Mouse (Mus musculus): ENCODE results near the gene Fbxl16. TPM values are rescaled to one million over a fixed set of nuclear protein-coding genes. Genes with fewer than 3 reads are reported as not detected.

The Fbxl16 gene
- polyA plus RNA-seq, 1 experiment from 2014 or later, result 13.2 TPM

DNA sequence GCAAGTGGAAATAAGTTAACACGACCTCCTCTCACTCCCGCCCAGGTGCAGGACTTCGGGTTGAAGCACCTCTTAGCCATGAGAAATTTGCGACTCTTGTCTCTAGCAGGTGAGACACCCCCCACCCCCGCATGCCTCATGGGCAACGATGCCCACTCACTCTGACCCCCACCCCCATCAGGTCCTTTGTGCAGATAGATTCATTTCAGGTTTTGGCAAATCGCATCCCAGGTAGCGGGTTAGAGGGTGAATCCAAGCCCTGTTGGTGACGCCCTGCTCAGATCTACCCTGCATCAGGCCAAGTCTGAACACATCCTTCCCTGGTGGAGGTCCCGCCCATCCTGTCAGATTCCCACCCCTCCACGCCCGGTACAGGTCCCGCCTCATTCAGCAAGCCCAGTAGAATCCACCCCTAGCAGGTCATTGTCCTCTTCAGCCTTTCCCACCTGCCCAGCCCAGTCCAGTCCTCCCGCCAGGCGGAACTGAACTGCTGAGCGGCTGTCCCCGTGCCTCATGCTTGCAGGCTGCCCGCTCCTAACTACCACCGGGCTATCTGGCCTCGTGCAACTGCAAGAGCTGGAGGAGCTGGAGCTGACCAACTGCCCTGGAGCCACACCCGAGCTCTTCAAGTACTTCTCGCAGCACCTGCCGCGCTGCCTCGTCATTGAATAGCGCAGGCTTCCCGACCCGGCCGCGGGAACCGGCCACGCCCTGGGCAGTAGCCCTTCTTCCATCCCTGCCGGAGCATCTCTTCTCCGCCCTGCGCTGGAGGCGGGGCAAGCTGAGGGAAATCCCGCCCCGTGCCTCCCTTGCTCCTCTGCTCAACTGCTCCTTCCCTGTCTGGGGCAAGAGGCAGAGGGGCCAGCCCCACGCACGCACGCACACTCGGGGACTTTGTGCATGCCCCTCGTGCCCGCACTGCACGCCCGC is 10.2 kb downstream of the Fbxl16 start:
- H3K9me3 ChIP-seq (ENCODE audit: control insufficient read depth, low read length), result no peaks in the 10 kb centered on the region
- no peak for DNase-seq (ENCODE audit: low spot score)
- no peak for ATAC-seq (ENCODE audit: insufficient read depth, low FRiP score, low TSS enrichment)
- no peaks in the 10 kb centered on the region for H3K36me3 ChIP-seq (ENCODE audit: control insufficient read depth, insufficient read depth, low read length)
- H3K4me1 ChIP-seq (ENCODE audit: control insufficient read depth, insufficient read depth, low read length), result peaks cover 4% of the 10 kb centered on the region
- peaks cover 30% of the 10 kb centered on the region for H3K27me3 ChIP-seq (ENCODE audit: control insufficient read depth, insufficient read depth, low read length)
- 5% methylated on average over 46 of the region's 46 CpGs for WGBS
- H3K4me2 ChIP-seq (ENCODE audit: low read depth), result peak overlapping the region; percentile 17; the same call in 1 of the 2 replicates
- H3K9ac ChIP-seq (ENCODE audit: low read length), result peak overlapping the region; percentile 18
- peak overlapping the region; percentile 4; the same call in 1 of the 2 replicates for H3K4me3 ChIP-seq (ENCODE audit: low read depth, low read length)
- no peak overlapping the region for H3K27ac ChIP-seq (ENCODE audit: low read depth, low read length)

DNA sequence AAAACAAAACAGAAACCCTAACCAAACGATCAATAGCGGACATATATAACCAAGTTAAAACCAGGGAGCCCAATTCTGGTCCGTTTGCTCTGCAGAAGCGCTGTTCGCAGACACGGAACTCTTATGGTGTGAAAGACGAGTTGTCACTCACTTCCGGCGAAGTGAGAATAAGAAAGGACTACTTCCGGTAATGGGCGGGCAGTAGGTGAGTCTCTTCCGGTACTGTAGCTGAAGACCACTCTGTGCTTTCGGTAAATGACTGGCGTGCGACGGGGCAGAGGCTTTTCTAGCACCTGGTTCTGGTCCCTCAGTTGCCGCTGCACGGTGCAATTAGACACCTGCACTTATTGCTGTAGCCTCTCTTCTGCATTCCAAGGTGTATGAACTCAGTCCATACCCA is 14.6 kb downstream of the Fbxl16 start, which contains the start of gene Wdr24:
Gene Wdr24, plus strand, starts transcription at position 176 of the 400 bp plus-strand sequence.
- Histone ChIP-seq H3K4me3 (ENCODE audit: low read depth, low read length) (peak within 1 kb of the TSS; percentile 44), H3K9ac (ENCODE audit: low read length) (peak within 1 kb of the TSS; percentile 49), H3K36me3 (ENCODE audit: control insufficient read depth, insufficient read depth, low read length) (no peaks in the 10 kb centered on the region), H3K4me2 (ENCODE audit: low read depth) (peak within 1 kb of the TSS; percentile 88), H3K4me1 (ENCODE audit: control insufficient read depth, insufficient read depth, low read length) (peaks cover 18% of the 10 kb centered on the region), H3K27me3 (ENCODE audit: control insufficient read depth, insufficient read depth, low read length) (peaks cover 20% of the 10 kb centered on the region), H3K9me3 (ENCODE audit: control insufficient read depth, low read length) (no peaks in the 10 kb centered on the region), H3K27ac (ENCODE audit: low read depth, low read length) (no peak within 1 kb of the TSS)
- WGBS, result under 1% methylated on average over 18 of the region's 18 CpGs
- ATAC-seq (ENCODE audit: insufficient read depth, low FRiP score, low TSS enrichment) (peak; percentile 57; the same call in 1 of the 2 replicates), DNase-seq (ENCODE audit: low spot score) (peak; percentile 73)

DNA sequence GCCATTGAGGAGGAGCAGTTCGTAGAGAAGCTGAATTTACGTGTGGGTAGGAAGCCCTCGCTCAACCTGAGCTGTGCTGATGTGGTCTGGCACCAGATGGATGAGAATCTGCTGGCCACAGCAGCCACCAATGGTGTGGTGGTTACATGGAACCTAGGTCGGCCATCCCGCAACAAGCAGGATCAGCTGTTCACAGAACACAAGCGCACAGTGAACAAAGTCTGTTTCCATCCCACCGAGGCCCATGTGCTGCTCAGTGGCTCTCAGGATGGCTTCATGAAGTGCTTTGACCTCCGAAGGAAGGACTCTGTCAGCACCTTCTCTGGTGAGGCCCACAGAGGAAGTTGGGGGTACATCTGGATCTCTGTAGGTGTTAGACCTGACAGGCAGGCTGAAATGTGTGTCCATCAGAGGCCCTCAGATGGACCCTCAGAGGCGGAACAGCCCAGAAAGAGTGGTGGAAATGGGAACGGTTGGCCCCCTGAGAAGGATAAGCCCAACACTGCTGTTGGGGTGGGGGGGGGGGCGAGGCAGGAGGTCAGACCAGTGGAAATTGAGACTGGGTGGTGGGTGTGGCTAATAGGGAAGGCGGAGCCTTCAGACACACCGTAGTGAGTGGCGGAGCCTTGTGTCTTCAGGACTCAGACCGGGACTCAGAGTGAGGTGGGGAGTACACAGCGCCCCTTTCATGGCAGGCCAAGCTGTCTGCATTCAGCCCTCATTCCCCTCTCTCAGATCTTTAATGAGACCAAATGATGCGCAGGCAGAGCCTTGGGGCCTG is 15.7 kb downstream of the Fbxl16 start:
- 72% methylated on average over 16 of the region's 17 CpGs for WGBS
- no peaks in the 10 kb centered on the region for H3K36me3 ChIP-seq (ENCODE audit: control insufficient read depth, insufficient read depth, low read length)
- peak overlapping the region; percentile 44 for H3K4me3 ChIP-seq (ENCODE audit: low read depth, low read length)

DNA sequence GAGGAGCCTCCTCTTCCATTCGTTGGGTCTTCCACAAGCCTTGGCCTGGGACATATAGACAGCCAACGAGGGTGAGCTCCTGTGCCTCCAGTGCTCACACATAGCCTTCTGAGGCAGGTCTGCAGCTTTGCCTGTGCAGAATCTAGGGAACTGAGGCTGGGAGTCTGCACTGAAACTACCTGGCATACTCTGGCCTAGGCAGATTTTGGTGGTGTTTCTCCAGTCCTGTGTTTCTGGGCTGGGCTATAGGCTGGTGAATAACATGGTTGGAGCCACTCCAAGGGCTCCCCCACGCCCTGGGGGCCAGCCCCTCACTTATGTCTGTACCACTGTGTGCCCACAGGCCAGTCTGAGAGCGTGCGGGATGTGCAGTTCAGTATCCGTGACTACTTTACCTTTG is 16.4 kb downstream of the Fbxl16 start:
- ATAC-seq (ENCODE audit: insufficient read depth, low FRiP score, low TSS enrichment) (no peak), DNase-seq (ENCODE audit: low spot score) (no peak)
- no peak overlapping the region for H3K9ac ChIP-seq (ENCODE audit: low read length)
- 90% methylated on average over 6 of the region's 6 CpGs for WGBS
- H3K4me1 ChIP-seq (ENCODE audit: control insufficient read depth, insufficient read depth, low read length), result peaks cover 26% of the 10 kb centered on the region
- H3K4me2 ChIP-seq (ENCODE audit: low read depth), result no peak overlapping the region
- H3K27ac ChIP-seq (ENCODE audit: low read depth, low read length), result no peak overlapping the region
- H3K27me3 ChIP-seq (ENCODE audit: control insufficient read depth, insufficient read depth, low read length), result peaks cover 1% of the 10 kb centered on the region; the same call in 1 of the 2 replicates
- H3K36me3 ChIP-seq (ENCODE audit: control insufficient read depth, insufficient read depth, low read length), result peaks cover 1% of the 10 kb centered on the region
- H3K4me3 ChIP-seq (ENCODE audit: low read depth, low read length), result no peak overlapping the region
- no peaks in the 10 kb centered on the region for H3K9me3 ChIP-seq (ENCODE audit: control insufficient read depth, low read length)

More for the DNA sequence above, 15.7 kb downstream of the Fbxl16 start:
- DNase-seq (ENCODE audit: low spot score) (no peak), ATAC-seq (ENCODE audit: insufficient read depth, low FRiP score, low TSS enrichment) (no peak)
- H3K4me2 ChIP-seq (ENCODE audit: low read depth), result peak overlapping the region; percentile 88
- H3K9me3 ChIP-seq (ENCODE audit: control insufficient read depth, low read length), result no peaks in the 10 kb centered on the region
- H3K27ac ChIP-seq (ENCODE audit: low read depth, low read length), result no peak overlapping the region
- H3K27me3 ChIP-seq (ENCODE audit: control insufficient read depth, insufficient read depth, low read length), result peaks cover 9% of the 10 kb centered on the region
- peaks cover 21% of the 10 kb centered on the region for H3K4me1 ChIP-seq (ENCODE audit: control insufficient read depth, insufficient read depth, low read length)
- peak overlapping the region; percentile 49 for H3K9ac ChIP-seq (ENCODE audit: low read length)

DNA sequence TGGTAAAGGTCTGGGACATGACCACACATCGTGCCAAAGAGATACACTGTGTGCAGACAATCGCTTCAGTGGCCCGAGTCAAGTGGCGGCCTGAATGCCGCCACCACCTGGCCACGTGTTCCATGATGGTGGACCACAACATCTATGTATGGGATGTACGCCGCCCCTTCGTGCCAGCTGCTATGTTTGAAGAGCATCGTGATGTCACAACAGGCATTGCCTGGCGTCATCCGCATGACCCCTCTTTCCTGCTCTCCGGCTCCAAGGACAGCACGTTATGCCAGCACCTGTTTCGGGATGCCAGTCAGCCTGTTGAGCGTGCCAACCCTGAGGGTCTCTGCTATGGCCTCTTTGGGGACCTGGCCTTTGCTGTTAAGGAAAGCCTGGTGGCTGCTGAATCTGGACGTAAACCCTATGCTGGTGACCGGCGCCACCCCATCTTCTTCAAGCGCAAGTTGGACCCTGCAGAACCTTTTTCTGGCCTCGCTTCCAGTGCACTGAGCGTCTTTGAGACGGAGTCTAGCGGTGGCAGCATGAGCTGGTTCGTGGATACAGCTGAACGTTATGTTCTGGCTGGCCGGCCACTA is 17.2 kb downstream of the Fbxl16 start:
- Histone ChIP-seq H3K27ac (ENCODE audit: low read depth, low read length) (no peak overlapping the region), H3K9me3 (ENCODE audit: control insufficient read depth, low read length) (no peaks in the 10 kb centered on the region), H3K4me1 (ENCODE audit: control insufficient read depth, insufficient read depth, low read length) (peaks cover 34% of the 10 kb centered on the region), H3K4me2 (ENCODE audit: low read depth) (no peak overlapping the region), H3K9ac (ENCODE audit: low read length) (no peak overlapping the region), H3K36me3 (ENCODE audit: control insufficient read depth, insufficient read depth, low read length) (peaks cover 9% of the 10 kb centered on the region), H3K27me3 (ENCODE audit: control insufficient read depth, insufficient read depth, low read length) (no peaks in the 10 kb centered on the region), H3K4me3 (ENCODE audit: low read depth, low read length) (no peak overlapping the region)
- DNase-seq (ENCODE audit: low spot score) (no peak), ATAC-seq (ENCODE audit: insufficient read depth, low FRiP score, low TSS enrichment) (no peak)
- 94% methylated on average over 27 of the region's 27 CpGs for WGBS

DNA sequence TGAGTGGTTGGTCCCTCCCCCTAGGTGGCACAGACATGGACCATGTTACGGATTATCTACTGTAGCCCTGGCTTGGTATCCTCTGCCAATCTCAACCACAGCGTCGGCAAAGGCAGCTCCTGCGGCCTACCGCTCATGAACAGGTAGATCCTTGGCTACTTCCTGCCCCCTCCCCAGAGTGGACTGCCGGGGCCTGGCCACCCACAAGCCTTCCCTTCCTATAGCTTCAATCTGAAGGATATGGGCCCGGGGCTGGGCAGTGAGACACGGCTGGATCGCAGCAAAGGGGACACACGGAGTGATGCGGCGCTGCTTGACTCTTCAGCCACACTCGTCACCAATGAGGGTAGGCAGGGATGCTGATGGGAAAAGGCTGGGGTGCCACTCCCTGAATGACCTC is 18.1 kb downstream of the Fbxl16 start:
- H3K4me2 ChIP-seq (ENCODE audit: low read depth), result no peak overlapping the region
- WGBS, result 96% methylated on average over 13 of the region's 13 CpGs
- no peak overlapping the region for H3K27ac ChIP-seq (ENCODE audit: low read depth, low read length)
- peaks cover 43% of the 10 kb centered on the region for H3K4me1 ChIP-seq (ENCODE audit: control insufficient read depth, insufficient read depth, low read length)
- H3K9me3 ChIP-seq (ENCODE audit: control insufficient read depth, low read length), result no peaks in the 10 kb centered on the region
- H3K4me3 ChIP-seq (ENCODE audit: low read depth, low read length), result no peak overlapping the region
- DNase-seq (ENCODE audit: low spot score), result no peak
- no peak overlapping the region for H3K9ac ChIP-seq (ENCODE audit: low read length)
- no peak for ATAC-seq (ENCODE audit: insufficient read depth, low FRiP score, low TSS enrichment)
- no peaks in the 10 kb centered on the region for H3K27me3 ChIP-seq (ENCODE audit: control insufficient read depth, insufficient read depth, low read length)
- H3K36me3 ChIP-seq (ENCODE audit: control insufficient read depth, insufficient read depth, low read length), result peaks cover 15% of the 10 kb centered on the region

DNA sequence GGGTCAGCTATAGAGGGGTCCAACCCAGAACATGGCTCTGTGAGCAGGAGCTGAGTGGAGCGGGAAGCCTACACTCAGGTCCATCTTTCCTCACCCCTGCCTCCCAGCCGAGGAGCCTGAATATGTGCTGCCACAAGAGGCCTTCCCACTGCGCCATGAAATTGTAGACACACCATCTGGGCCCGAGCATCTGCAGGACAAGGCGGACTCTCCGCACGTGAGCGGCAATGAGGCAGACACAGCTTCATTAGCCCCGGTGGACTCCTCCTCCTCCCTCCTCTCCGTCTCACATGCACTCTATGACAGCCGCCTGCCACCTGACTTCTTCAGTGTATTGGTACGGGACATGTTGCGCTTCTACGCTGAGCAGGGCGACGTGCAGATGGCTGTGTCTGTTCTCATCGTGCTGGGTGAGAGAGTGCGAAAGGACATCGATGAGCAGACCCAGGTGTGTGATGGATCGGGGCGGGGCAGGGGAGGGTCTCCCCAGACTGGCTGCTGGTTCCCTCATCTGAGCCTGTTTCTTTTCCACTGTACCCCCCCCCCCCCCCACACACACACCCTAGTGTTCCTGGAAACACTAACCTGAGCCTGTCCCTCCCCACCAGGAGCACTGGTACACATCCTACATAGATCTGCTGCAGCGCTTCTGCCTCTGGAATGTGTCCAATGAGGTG is 18.8 kb downstream of the Fbxl16 start:
- H3K9me3 ChIP-seq (ENCODE audit: control insufficient read depth, low read length), result no peaks in the 10 kb centered on the region
- H3K9ac ChIP-seq (ENCODE audit: low read length), result no peak overlapping the region; the same call in 1 of the 2 replicates
- peaks cover 15% of the 10 kb centered on the region for H3K36me3 ChIP-seq (ENCODE audit: control insufficient read depth, insufficient read depth, low read length)
- no peaks in the 10 kb centered on the region for H3K27me3 ChIP-seq (ENCODE audit: control insufficient read depth, insufficient read depth, low read length)
- peaks cover 46% of the 10 kb centered on the region for H3K4me1 ChIP-seq (ENCODE audit: control insufficient read depth, insufficient read depth, low read length)
- H3K4me2 ChIP-seq (ENCODE audit: low read depth), result no peak overlapping the region
- no peak for DNase-seq (ENCODE audit: low spot score)
- H3K27ac ChIP-seq (ENCODE audit: low read depth, low read length), result no peak overlapping the region
- no peak for ATAC-seq (ENCODE audit: insufficient read depth, low FRiP score, low TSS enrichment)
- 90% methylated on average over 22 of the region's 22 CpGs for WGBS
- no peak overlapping the region for H3K4me3 ChIP-seq (ENCODE audit: low read depth, low read length)

DNA sequence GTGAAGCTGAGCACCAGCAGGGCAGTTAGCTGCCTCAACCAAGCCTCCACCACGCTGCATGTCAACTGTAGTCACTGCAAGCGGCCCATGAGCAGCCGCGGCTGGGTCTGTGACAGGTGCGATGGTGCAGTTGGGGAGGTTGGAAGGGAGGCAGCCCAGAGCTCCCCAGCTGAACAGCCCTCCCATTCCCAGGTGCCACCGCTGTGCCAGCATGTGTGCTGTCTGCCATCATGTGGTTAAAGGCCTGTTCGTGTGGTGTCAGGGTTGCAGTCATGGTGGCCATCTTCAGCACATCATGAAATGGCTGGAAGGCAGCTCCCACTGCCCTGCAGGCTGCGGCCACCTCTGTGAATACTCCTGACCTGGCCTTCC is 19.3 kb downstream of the Fbxl16 start:
- Histone ChIP-seq H3K27me3 (ENCODE audit: control insufficient read depth, insufficient read depth, low read length) (no peaks in the 10 kb centered on the region), H3K4me2 (ENCODE audit: low read depth) (peak overlapping the region; percentile 82), H3K27ac (ENCODE audit: low read depth, low read length) (no peak overlapping the region), H3K4me1 (ENCODE audit: control insufficient read depth, insufficient read depth, low read length) (peaks cover 46% of the 10 kb centered on the region), H3K4me3 (ENCODE audit: low read depth, low read length) (peak overlapping the region; percentile 46), H3K36me3 (ENCODE audit: control insufficient read depth, insufficient read depth, low read length) (peaks cover 15% of the 10 kb centered on the region), H3K9ac (ENCODE audit: low read length) (no peak overlapping the region), H3K9me3 (ENCODE audit: control insufficient read depth, low read length) (no peaks in the 10 kb centered on the region)
- WGBS, result 81% methylated on average over 8 of the region's 8 CpGs
- DNase-seq (ENCODE audit: low spot score) (no peak), ATAC-seq (ENCODE audit: insufficient read depth, low FRiP score, low TSS enrichment) (no peak)
